In genomic region chr4:116282211-116282610, GRCm38 (mm10) we compare ENCODE assay signal across 11 mouse cellular contexts.
DNase-seq lines count a peak whose midpoint lies in the region; ATAC-seq and TF ChIP-seq lines count a peak whose summit lies in the region.
"Had no signal": no experiment of that assay in that cellular context is flagged by ENCODE, and none has a peak within 500 bp of the region (broad histone marks: within the 10 kb centered on the region; RNA-seq: fewer than 3 reads in every experiment).

No protein-coding gene starts in this region.

- H3K4me1 ChIP-seq in liver, postnatal 0 days (ENCODE audit: insufficient read depth): no peaks in the 10 kb centered on the region
- no peaks in the 10 kb centered on the region for H3K4me1 ChIP-seq in liver, embryonic 11.5 days (replicated peaks; ENCODE audit: control insufficient read depth, insufficient read depth, low read length)
- H3K4me1 ChIP-seq in hindbrain, embryonic 11.5 days (replicated peaks; ENCODE audit: control insufficient read depth, insufficient read depth, low read length): no peaks in the 10 kb centered on the region
- H3K4me1 ChIP-seq: neural tube, embryonic 12.5 days had no signal

- TF ChIP-seq POLR2A in brain, embryonic 14.5 days (IDR thresholded peaks at IDR 0.05; ENCODE audit: borderline replicate concordance, extremely low read depth, insufficient read depth, insufficient read length, poor library complexity, severe bottlenecking): no peak

- no peak overlapping the region for H3K4me3 ChIP-seq in liver, postnatal 0 days (ENCODE audit: low read depth, low read length)
- no peak overlapping the region for H3K4me3 ChIP-seq in liver, embryonic 11.5 days (ENCODE audit: low read depth, low read length)
- no peak overlapping the region for H3K4me3 ChIP-seq in hindbrain, embryonic 11.5 days (ENCODE audit: low read depth, low read length)
- H3K4me3 ChIP-seq: neural tube, embryonic 12.5 days had no signal

- no peaks in the 10 kb centered on the region for H3K36me3 ChIP-seq in liver, postnatal 0 days (replicated peaks; ENCODE audit: insufficient read depth, low read length)
- H3K36me3 ChIP-seq in liver, embryonic 11.5 days (ENCODE audit: control insufficient read depth, insufficient read depth, low read length): no peaks in the 10 kb centered on the region
- H3K36me3 ChIP-seq in hindbrain, embryonic 11.5 days (ENCODE audit: control insufficient read depth, insufficient read depth, low read length): peaks cover 13% of the 10 kb centered on the region
- H3K36me3 ChIP-seq: G1E had no signal

- H3K27me3 ChIP-seq in liver, postnatal 0 days (ENCODE audit: insufficient read depth, low read length): no peaks in the 10 kb centered on the region
- no peaks in the 10 kb centered on the region for H3K27me3 ChIP-seq in liver, embryonic 11.5 days (replicated peaks; ENCODE audit: control insufficient read depth, insufficient read depth, low read length)
- H3K27me3 ChIP-seq in hindbrain, embryonic 11.5 days (ENCODE audit: control insufficient read depth, insufficient read depth, low read length): no peaks in the 10 kb centered on the region
- H3K27me3 ChIP-seq: neural tube, embryonic 12.5 days had no signal

- no peaks in the 10 kb centered on the region for H3K9me3 ChIP-seq in liver, postnatal 0 days (ENCODE audit: low read length)
- H3K9me3 ChIP-seq in liver, embryonic 11.5 days (ENCODE audit: control insufficient read depth, low read length): no peaks in the 10 kb centered on the region
- H3K9me3 ChIP-seq in hindbrain, embryonic 11.5 days (ENCODE audit: control insufficient read depth, low read length): no peaks in the 10 kb centered on the region
- H3K9me3 ChIP-seq: G1E; neural tube, embryonic 12.5 days had no signal

- no peak overlapping the region for H3K9ac ChIP-seq in liver, postnatal 0 days (replicated peaks)
- H3K9ac ChIP-seq in liver, embryonic 11.5 days (ENCODE audit: low read depth, low read length): no peak overlapping the region
- no peak overlapping the region for H3K9ac ChIP-seq in hindbrain, embryonic 11.5 days (ENCODE audit: low read depth, low read length)
- H3K9ac ChIP-seq: neural tube, embryonic 12.5 days had no signal

- no peak overlapping the region for H3K4me2 ChIP-seq in liver, postnatal 0 days (ENCODE audit: low read depth, low read length)
- no peak overlapping the region for H3K4me2 ChIP-seq in liver, embryonic 11.5 days
- H3K4me2 ChIP-seq in hindbrain, embryonic 11.5 days (replicated peaks; ENCODE audit: low read depth, low read length): no peak overlapping the region
- H3K4me2 ChIP-seq: neural tube, embryonic 12.5 days had no signal

- no peak for ATAC-seq in liver, postnatal 0 days
- no peak for ATAC-seq in liver, embryonic 11.5 days (replicated peaks; ENCODE audit: low FRiP score)
- ATAC-seq in hindbrain, embryonic 11.5 days (ENCODE audit: low FRiP score): no peak

- DNase-seq in gastrocnemius, postnatal 14 days: peak; percentile 10
- DNase-seq in gastrocnemius, adult 8-10 months (ENCODE audit: low spot score in 2 of 2): no peak
- DNase-seq in liver, postnatal 0 days: no peak
- no peak for DNase-seq in liver, embryonic 11.5 days (ENCODE audit: low spot score)
- DNase-seq in brain, embryonic 14.5 days (ENCODE audit: low read depth): peak; percentile 19
- peak; percentile 4 for DNase-seq in retina, postnatal 7 days (ENCODE audit: low read depth, low spot score)
- DNase-seq in hindbrain, embryonic 11.5 days (ENCODE audit: low spot score): no peak
- DNase-seq in ovary, adult 18-20 months (ENCODE audit: low spot score): no peak

- no peak for TF ChIP-seq EP300 in liver, postnatal 0 days (IDR thresholded peaks at IDR 0.05; ENCODE audit: low read depth)

- 52% methylated on average over 2 of the region's 2 CpGs for WGBS in liver, postnatal 0 days (ENCODE audit: insufficient replicate concordance)
- 74% methylated on average over 2 of the region's 2 CpGs for WGBS in liver, embryonic 11.5 days
- 78% methylated on average over 2 of the region's 2 CpGs for WGBS in hindbrain, embryonic 11.5 days

- intact Hi-C loops in gastrocnemius, postnatal 14 days (cut with DNase I; ENCODE audit: low total_unique reads): loop anchor here (5.0 kb wide), 1 partner anchor 115 kb away; the partner anchor contains the start of gene Tspan1

- no peak overlapping the region for H3K27ac ChIP-seq in liver, postnatal 0 days (ENCODE audit: low read depth)
- H3K27ac ChIP-seq in liver, embryonic 11.5 days (ENCODE audit: low read depth, low read length): no peak overlapping the region
- no peak overlapping the region for H3K27ac ChIP-seq in hindbrain, embryonic 11.5 days (ENCODE audit: low read depth, low read length)
- H3K27ac ChIP-seq: macrophage; neural tube, embryonic 12.5 days had no signal

- TF ChIP-seq CTCF in liver, postnatal 0 days (IDR thresholded peaks at IDR 0.05; ENCODE audit: low read depth): peak; percentile 50
- TF ChIP-seq CTCF in brain, embryonic 14.5 days (IDR thresholded peaks at IDR 0.05; ENCODE audit: borderline replicate concordance, extremely low read depth, insufficient read depth, insufficient read length): peak; percentile 36; the same call in 1 of the 2 replicates

Comparison
In these comparisons a context has a peak if more than half of its experiments do, and no peak if none do; other contexts are left out.
1. DNase-seq: peak in gastrocnemius, postnatal 14 days (single experiment), brain, embryonic 14.5 days (single experiment) and retina, postnatal 7 days (single experiment); none in gastrocnemius, adult 8-10 months (0 of 2), liver, postnatal 0 days (single experiment), liver, embryonic 11.5 days (single experiment), hindbrain, embryonic 11.5 days (single experiment) and ovary, adult 18-20 months (single experiment).